Mouse (Mus musculus): ENCODE results near the gene Ankrd1. TPM values are rescaled to one million over a fixed set of nuclear protein-coding genes. Genes with fewer than 3 reads are reported as not detected.

The Ankrd1 gene
- total RNA-seq, 2 experiments from 2014 or later = not detected

DNA sequence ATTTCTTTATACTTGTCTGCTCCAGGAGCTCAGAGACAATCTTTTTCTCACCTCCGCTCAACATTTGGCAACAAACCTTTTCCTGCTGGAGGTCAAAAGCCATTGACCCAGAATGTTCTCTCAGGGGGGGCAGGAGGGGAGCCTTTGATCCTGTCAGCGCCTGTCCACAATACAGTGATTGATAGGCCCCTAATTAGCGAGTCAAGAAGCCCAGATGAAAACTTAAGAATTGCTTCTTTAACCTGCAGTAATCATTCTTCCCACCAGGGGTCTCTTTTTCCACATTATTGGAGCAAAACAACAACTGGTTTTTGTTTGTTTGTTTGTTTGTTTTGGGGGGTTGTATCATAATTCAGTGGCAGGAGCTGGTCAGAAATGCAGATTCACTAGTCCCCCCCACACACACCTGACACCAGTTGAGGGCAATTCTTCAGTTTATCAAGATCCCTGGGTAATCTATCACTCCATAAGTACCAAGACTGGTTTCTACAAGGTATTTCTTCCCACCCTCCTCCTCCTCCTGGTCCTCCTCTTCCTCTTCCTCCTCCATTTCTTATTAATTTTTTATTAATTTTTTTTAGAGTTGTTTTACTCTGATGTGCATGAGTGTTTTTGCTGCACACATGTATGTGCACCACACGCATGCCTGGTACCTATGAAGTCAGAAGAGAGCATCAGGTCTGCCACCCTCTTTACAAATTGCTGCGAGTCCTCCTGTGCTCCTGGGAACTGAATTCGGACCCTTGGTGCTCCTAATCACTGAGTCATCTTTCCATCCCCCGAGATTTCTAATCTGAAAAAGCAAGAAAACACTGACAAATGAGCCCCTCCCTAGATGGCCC is 8.6 kb downstream of the Ankrd1 start:
- ATAC-seq (replicated peaks; ENCODE audit: poor library complexity) = peak; percentile 42; the same call in 1 of the 2 replicates

DNA sequence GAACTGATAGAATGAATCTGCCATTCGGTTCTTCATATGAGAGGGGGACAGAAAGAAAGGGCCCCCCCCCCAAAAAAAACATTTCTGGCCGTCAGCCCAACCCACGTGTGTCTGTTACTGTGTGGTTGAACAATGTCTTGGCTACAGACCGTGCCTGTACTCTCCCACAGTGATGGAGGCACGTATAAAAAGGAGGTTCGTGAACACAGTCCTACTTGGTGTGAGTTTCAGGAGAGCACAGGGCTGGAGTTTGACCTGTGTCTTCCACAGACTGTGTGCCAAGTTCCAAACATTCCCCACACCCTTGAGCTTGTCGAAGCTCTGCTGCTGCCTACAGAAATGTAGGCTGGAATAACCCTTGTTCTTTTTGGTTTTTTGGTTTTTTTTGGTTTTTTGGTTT is 9.4 kb downstream of the Ankrd1 start:
- ATAC-seq (replicated peaks; ENCODE audit: poor library complexity) = no peak

DNA sequence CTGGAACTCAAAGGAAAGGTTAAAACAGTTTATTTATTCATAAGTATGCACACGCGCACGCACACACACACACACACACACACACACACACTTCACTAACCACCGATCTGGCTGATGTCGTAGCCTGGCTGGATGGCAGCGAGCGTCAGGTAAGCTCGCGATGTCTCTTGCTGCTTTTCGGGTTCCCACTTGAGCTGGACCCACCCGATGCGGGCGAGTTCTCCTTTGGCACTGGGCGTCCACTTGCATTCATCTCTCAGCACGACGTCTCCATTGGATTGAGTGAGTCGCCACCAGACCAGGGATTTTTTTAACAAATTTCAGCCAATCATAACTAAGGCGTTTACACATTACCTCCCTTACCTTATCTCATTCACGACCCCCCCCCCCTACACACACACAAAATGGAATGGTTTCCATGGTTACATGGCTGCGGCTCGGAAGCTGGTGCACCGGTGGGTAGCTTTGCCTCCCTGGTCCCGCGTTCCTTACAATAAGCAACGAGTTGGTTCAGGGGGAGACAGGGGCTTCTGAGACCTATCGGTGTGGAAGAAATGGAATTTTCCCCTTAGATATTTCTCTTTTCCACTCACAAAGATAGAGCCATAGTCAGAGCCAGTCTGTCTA is 10.5 kb downstream of the Ankrd1 start:
- no peak for ATAC-seq (replicated peaks; ENCODE audit: poor library complexity)

DNA sequence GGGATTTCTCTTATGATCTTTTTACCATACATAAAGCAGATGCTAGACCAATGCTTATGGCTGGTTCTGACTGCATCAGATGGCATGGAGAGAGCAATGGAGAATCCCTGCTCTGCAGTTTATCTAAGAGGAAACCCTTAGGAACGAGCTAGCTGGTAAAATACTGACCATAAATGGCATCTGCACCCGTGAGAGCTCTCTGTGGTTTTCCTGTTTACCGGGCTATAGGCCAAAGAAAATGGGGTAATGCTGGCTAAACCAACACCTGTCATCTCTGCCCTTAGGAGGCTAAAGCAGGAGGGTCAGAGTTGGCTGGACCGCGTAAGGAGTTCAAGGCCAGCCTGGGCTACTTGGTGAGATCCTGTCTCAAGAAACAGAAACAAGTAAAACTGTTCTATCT is 16.0 kb downstream of the Ankrd1 start:
- ATAC-seq (replicated peaks; ENCODE audit: poor library complexity) = 0 out of 2 replicates have a peak, but pooled peaks have one; percentile 31

DNA sequence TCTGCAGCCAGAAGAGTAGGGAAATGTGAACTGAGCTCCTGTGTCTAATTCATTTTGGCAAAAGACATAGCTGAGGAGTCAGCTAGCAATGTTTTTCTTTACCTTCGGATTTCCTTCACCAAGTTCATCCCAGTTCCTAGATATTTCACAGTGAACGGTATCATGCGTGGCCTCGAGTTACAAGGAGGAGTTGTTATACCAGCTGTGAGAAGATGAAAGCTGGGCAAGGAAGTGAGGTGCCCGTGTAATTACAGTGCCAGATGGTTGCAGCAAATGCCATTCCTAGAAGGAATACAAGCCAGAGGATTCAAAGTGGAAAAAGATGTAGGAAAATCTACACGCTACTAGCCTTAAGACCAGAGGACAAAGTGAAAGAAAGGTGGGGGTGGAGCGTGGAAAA is 21.0 kb downstream of the Ankrd1 start:
- no peak for ATAC-seq (replicated peaks; ENCODE audit: poor library complexity)

DNA sequence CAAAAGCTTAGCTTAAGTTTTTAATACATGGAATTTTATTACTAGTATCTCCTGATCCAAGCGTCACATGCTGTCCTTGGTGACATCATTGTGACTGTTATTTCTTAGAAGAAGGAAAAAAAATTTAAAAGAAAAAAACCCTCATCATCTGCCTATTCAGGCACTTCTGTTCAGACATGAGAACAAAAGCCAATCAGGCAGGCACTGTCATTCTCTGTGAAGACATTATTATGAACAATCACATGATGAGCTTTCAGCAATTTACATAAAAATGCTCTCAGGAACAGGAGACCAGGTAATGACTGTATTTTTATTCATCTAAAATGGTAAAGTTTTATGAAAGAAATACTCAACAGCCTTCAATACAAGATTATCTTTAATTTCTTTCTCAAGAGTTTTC is 21.6 kb downstream of the Ankrd1 start:
- no peak for ATAC-seq (replicated peaks; ENCODE audit: poor library complexity)

DNA sequence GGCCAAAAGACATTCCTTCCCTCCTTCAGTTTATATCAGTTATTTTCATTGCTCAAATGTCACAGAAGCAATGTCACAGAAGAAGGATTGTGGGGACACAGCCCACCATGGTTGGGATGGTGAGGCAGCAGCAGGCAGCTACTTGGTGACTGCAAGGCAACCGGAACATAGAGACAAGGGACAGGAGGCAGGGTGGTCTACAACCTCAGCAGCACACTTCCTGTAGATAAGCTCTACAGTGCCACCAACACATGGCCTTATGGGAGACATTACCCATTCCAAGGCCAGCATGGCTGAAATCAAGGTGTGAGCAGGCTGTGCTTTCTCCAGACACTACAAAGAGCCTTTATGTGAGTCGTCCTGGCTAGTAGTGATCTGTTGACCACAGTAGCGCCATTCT is 22.7 kb downstream of the Ankrd1 start:
- peak; percentile 17; the same call in 1 of the 2 replicates for ATAC-seq (replicated peaks; ENCODE audit: poor library complexity)

DNA sequence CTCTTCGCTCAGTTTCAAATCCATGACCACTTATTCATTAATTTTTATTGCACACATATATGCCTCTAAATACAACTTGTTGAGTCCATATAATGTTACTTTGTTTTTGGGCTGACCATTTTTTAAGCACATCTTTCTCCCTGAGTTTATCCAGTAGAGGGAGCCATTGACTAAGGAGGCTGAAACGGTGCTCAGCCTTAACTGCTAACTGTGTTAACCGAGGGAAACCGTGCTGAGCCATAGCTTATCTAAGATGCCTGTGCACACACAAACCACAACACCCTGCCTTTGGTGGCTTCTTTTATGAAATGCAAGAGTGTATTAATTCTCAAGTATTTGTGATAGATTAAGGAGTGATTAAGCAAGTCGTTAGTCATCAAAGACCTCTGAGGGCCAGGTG is 29.1 kb downstream of the Ankrd1 start:
- peak; percentile 100 for ATAC-seq (replicated peaks; ENCODE audit: poor library complexity)

DNA sequence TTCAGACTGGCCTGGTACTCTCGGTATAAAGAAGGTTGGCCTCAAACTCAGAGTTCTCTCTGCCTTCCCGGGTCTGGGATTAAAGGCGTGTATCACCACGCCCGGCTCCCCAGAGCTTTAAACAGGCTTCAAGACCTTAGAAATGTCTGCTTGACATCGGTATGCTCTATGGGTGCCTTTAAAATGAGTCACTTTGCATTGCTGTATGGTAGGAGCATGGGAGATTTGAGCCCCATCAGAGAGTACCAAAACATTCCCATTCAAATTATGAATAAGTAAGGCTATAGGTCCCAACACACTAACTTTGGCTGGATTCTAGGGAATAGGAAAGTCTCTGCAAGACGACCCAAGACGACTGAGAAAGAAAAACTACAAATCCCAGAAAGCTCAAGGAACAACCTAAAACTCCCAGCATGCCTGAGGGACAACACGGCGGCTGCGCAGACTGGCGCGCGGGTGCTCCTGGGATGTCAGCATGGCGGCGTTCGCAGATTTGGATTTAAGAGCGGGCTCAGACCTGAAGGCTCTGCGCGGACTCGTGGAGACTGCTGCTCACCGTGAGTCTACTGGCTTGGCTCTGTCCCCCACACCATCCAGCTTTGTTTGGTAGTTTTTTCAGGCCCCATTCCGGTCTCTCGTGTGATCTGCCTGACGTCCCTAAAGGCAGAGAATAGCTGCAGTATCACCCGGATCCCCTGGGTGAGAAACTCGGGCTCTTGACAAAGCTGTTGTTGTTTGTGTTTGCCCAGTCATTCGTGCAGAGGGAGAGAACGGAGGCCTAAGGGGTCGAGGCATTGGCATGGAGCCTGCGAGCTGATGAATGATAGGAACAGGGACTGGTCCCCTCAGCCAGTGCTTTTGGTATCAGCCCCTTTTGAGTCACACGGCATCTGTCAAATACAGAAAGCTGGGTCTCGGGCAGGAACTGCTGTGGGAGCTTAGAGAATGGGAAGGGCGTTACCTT is 36.4 kb downstream of the Ankrd1 start, which contains the start of gene Rpp30:
TSS of gene Rpp30 (plus strand) at position 455 of the 964 bp plus-strand sequence.
- peak; percentile 94 for ATAC-seq (replicated peaks; ENCODE audit: poor library complexity)

DNA sequence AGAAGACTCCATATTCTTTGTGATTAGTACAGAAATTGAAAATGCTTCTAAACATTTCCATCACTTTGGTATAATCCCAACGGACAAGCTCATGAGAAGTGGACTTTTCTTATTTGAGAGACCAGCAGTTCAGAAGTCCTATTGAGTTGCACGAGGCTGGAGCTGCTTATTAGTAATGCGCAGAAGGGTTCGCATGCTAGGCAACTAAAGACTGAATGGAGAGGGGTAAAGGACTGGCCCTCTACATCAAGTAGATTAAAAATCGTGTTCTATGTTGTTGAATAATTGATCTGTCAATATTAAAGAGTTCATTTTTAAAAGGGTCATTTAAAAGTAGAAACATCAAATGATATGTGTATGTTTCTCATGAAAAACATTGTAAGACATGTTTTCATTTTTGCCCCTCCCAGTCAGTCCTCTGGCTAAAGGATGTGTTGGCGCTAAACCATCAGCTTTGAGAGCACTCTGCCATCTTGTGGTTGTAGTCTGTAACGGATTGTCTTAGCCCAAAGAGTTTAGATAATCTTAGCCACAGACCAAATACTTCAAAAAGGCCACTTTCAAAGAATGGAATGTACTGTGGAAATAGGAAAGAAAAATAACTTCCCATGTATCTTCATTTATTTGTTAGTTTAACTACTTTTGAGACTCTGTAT is 37.2 kb downstream of the Ankrd1 start:
- ATAC-seq (replicated peaks; ENCODE audit: poor library complexity) = peak; percentile 89

DNA sequence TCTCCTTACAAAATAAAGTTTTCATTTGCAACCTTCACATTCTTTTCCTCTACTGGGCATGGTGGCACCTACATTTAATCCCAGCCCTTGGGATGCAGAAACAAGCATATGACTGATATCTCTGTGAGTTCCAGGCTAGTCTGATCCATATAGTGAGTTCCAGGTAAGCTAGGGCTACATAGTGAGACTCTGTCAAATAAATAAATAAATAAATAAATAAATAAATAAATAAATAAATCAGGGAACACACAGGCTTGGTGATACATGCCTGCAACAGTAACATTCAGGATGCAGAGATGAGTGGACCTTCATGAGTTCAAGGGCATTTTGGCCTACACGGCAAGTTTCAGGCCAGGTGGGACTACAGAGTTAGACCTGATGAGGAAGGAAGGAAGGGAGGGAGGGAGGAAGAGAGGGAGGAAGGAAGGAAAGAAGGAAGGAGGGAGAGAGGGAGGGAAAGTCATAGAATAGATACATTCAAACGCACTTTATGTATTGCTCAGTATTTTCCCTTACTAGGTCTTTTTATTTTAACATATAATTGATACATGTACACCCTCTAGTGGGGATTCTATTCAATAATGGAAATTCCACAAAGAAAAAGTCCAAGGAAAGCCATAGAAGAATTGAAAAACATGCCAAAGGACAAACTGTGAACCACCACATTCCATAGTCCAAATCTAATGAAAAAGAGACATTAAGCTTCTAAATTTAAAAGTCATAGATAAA is 56.9 kb downstream of the Ankrd1 start:
- no peak for ATAC-seq (replicated peaks; ENCODE audit: poor library complexity)

Other genes with a start within 250 kb of the Ankrd1 start
- gene Htr7, start 62.6 kb downstream of the Ankrd1 start, total RNA-seq (2015) = 0.12 TPM in 1 of 2 replicates, not detected in the other
- not detected in 2 replicates for gene Htr7, start 62.6 kb downstream of the Ankrd1 start, total RNA-seq (2017)
- gene Rpp30, start 36.4 kb downstream of the Ankrd1 start, total RNA-seq (2015) = 70.4 and 78.3 TPM in 2 replicates
- 44.9 and 51.0 TPM in 2 replicates for gene Rpp30, start 36.4 kb downstream of the Ankrd1 start, total RNA-seq (2017)
- gene Pcgf5, start 228.2 kb upstream of the Ankrd1 start, total RNA-seq (2015) = 71.8 and 81.7 TPM in 2 replicates
- 58.1 and 70.2 TPM in 2 replicates for gene Pcgf5, start 228.2 kb upstream of the Ankrd1 start, total RNA-seq (2017)